Mouse (Mus musculus): Measurements from ENCODE around the gene Rad21l.
"Not testable (repeated sequence)": the region's sequence is repeated elsewhere in the genome, so short reads cannot be mapped to it uniquely, and the experiment has no call there.

The Rad21l gene

DNA sequence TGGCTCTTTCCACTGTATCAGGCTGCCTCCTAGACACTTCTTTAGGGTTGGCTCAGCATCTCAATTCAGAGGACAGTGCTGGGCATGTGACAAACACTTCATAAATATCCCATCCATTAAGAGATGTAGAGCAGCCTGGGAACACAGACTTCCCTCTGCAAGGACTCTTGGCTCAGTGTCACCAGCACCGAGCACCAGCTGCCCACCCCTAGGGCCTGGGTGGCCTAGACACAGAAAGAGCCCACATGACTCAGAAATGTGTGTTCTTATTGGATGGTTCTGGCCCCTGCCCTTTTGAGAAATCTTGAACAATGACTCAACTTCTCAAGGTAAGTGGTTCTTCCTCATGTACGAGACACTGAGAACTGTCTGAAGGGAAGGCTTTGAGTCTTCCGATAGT, 40.3 kb downstream of the Rad21l start:
- DNase-seq = no peak

DNA sequence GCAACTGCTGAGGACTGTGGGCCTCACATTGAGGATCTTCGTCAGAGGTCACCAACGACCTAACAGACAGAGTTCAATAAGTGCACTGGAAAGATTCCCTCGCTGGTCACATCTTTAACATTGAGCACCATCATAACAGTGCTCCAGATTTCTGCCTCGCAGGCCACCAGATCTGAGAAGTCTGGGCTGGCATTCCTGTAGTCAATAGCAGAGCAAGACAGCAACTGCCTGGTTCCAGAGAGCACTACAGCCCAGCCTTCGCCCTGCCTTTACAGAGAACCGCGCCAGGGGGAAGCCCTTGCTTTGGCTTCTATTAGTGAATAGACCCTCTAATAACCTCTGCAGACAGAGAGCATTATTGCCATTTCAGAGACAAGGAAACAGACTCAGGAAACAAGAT, 42.0 kb downstream of the Rad21l start:
- DNase-seq = no peak

GRCm38 (mm10) chr2:151623776-151624175, 44.6 kb downstream of the Rad21l start:
- no peak for DNase-seq

GRCm38 (mm10) chr2:151616551-151617329, 51.6 kb downstream of the Rad21l start:
- DNase-seq = peak in 1 of 2 experiments; percentile 8

DNA sequence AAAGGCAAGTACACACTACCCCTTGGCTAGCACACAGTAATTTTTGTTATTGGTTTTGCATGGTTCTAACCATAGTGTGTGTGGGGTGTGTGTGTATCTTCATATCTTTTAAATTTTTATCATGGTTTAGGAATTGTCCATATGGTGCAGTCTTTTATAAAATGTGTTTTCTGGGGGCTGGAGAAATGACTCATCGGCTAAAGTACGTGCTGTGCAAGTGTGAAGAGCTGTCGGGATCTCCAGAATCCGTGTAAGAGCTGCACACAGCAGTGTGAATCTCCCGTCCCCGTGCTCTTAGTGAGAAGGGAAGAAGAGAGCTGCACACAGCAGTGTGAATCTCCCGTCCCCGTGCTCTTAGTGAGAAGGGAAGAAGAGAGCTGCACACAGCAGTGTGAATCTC, 52.6 kb downstream of the Rad21l start:
- not testable (repeated sequence) for DNase-seq

DNA sequence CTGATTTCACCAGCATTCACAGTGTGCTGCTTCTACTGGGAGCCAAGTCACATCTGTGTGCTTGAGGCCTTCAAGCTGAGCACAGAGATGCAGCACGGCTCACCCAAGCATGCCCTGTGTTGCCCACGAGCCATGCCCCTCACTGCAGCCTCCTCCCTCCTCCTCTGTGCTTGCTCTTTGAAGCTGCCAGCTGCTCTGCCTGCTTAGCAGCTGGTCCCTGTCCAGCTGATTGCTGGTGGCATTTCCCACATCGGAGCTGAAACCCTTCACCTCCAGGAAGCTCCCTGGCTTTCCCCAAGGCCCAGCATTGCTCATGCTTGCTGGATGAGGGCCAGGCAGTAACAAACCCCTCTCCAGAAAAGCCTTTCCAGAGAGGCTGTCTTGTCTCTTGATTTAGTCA, 58.4 kb downstream of the Rad21l start:
- DNase-seq = no peak

DNA sequence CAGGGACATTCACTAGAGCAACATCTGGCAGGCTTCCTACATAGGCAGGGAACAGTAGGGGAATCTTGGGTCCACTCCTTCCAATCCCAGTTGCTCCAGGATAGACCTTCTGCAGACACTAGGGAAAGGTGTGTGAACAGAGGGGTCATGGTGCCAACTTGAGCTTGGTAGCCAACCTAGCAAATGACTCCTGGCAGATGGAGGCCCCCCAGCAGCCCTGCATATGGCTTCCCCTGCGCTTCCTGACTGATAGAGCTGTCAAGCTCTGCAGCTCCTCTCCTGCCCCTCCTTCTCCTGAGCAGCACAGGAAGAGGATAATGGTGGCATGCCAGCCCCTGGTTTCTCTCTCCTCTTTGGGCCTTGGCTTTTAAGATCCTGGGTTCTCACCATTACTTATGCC, 59.9 kb downstream of the Rad21l start:
- no peak for DNase-seq

GRCm38 (mm10) chr2:151605437-151605987, 62.8 kb downstream of the Rad21l start:
- DNase-seq = no peak

- no peak for DNase-seq
Observed at GRCm38 (mm10) chr2:151603630-151604029, 64.7 kb downstream of the Rad21l start.

- no peak for DNase-seq
Observed at GRCm38 (mm10) chr2:151602106-151602505, 66.2 kb downstream of the Rad21l start.

- DNase-seq = no peak
Observed at GRCm38 (mm10) chr2:151598068-151598467, 70.3 kb downstream of the Rad21l start.
